Mouse (Mus musculus): Measurements from ENCODE around the gene Rab34.

GRCm38 (mm10) chr11:78163045-78163444, 25.2 kb upstream of the Rab34 start:
- TF ChIP-seq CTCF (IDR thresholded peaks at IDR 0.05; ENCODE audit: borderline replicate concordance, extremely low read depth, insufficient read depth, insufficient read length) = no peak
- TF ChIP-seq POLR2A (IDR thresholded peaks at IDR 0.05; ENCODE audit: borderline replicate concordance, extremely low read depth, insufficient read depth, insufficient read length, poor library complexity, severe bottlenecking) = no peak
